Mouse (Mus musculus) left cerebral cortex, postnatal 10 days (tissue): Measurements from ENCODE around the gene Dpf1. TPM values are rescaled to one million over a fixed set of nuclear protein-coding genes. Genes with fewer than 3 reads are reported as not detected.
A peak's percentile ranks its signal among the peaks of the same experiment; 100 is the strongest.

ENCODE experiments used
- DNase-seq, 2 experiments: peaks; one replicate each; pipeline ENCODE4 v3.0.0; 2021 to 2022; ENCODE audit warnings: low spot score in 2 of 2, mixed read lengths in 1 of 2; ENCODE audit errors: extremely low spot score in 1 of 2
- intact Hi-C: fragments of 180-260 bp; cut with DNase I; formaldehyde crosslinking; loops from one replicate; pipeline ENCODE4 v1.15.1; 2025
- total RNA-seq, 2 experiments: library from RNA; stranded (reverse); gene quantifications; 2 replicates each; pipeline ENCODE4 v1.2.3; 2021

Gene Dpf1
- total RNA-seq, 2 experiments from 2014 or later, result 127 to 141 TPM

DNA sequence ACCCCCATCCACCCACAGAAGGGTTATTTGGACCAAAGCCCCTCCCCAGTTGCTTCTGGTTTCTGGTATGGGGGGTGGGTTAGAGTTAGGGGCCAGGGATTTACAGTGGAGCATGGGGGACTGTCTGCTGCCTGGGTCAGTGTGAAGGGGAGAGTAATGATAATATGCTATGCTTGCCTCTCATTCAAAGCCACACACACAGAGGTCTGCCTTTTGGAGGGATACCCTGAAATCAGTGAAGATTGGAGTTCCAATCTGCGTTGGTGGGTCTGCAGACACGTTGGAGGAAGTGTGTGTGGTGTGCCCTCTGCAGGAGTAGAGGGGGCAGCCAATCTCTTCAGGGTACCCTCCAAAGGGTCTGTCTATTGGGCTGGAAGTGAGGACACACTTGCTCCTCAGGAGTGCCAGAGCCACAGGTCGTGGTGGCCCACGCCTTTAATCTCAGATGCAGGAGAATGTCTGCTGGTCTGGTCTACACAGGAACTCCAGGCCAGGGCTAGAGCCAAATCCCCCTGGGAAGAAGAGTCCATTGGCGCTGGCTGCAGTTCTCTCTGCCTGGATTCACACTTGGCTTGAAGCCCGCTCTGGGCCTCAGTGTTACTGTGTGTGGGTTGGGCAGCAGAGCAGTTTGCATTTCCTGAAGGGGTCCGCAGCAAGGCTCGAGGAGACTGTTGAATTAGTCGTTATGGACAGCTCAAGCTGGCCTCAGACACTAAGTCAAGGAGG is 1.7 kb downstream of the Dpf1 start:
- peak in 1 of 2 experiments; percentile 67 for DNase-seq

GRCm38 (mm10) chr7:29306108-29306507 is 2.4 kb downstream of the Dpf1 start:
- intact Hi-C loops, result loop anchor here (5.0 kb wide), 2 partner anchors 56 to 216 kb away; no protein-coding TSS in a partner anchor
- no peak for DNase-seq

More for the DNA sequence above, 1.7 kb downstream of the Dpf1 start:
- intact Hi-C loops, result loop anchor here (5.0 kb wide), 2 partner anchors 57 to 217 kb away; no protein-coding TSS in a partner anchor

DNA sequence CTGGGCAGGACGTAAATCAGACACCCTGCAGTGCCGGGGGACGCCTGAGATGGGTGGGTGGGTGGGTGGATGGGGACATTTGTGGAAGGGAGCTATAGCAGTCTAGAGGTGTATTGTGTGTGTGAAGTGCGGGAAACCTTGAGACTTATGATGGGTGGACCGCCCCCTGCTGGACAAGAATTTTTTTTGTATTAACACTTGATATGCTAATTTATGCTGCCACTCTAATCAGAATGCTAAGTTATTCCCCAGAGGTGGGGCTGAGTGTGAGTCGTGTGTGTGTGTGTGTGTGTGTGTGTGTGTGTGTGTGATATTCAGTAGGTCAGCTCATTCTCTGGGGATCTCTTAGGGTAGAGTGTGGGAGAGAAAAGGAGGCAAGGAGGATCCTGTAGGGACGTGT is 2.9 kb downstream of the Dpf1 start:
- intact Hi-C loops, result loop anchor here (5.0 kb wide), 2 partner anchors 56 to 216 kb away; no protein-coding TSS in a partner anchor
- DNase-seq, result no peak

DNA sequence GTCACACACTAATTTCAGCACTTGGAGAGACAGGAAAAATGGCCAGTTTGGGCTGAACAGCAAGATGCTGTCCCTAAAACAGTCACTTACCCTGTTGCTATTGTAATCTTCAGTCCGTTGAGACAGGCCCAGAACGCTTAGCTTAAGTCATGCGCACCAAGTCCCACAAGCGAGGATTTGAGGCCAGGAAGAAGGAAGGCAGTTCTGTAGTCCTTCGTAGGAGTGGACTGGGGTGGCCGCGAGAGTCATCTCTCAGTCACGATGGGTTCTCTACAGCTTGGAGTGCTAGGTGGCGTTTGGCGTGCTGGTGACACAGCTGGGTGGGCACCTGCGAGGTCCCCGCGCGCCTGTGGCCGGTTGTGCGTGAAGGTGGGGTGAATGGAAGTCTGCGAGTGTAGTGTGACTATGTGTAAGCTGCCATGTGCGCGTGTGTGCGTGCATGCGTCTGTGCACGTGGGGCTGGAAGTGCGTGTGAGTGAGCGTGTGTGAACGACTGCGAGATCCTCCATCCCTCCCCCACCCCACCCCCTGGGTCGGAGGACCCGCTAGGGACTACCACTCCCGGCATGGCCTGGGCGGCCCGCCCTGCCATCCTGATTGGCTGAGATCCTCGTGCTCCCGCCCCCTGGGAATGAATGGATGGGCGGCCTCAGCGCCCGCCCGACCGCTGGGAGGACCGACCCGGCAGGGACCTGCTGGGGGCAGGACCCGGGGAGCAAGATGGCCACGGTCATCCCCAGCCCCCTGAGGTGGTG is 3.8 kb downstream of the Dpf1 start:
- intact Hi-C loops, result loop anchor here (5.0 kb wide), 2 partner anchors 55 to 215 kb away; no protein-coding TSS in a partner anchor
- DNase-seq, result peak; percentile 93 to 95

GRCm38 (mm10) chr7:29309221-29309721 is 5.5 kb downstream of the Dpf1 start:
- DNase-seq, result peak in 1 of 2 experiments; percentile 78
- intact Hi-C loops, result loop anchor here (5.0 kb wide), 2 partner anchors 53 to 213 kb away; no protein-coding TSS in a partner anchor

- no peak for DNase-seq
- intact Hi-C loops, result loop anchor here (5.0 kb wide), 2 partner anchors 53 to 213 kb away; no protein-coding TSS in a partner anchor
Measured at GRCm38 (mm10) chr7:29309749-29310148, 6.0 kb downstream of the Dpf1 start.

GRCm38 (mm10) chr7:29313051-29313450 is 9.3 kb downstream of the Dpf1 start:
- intact Hi-C loops, result no loop called here
- DNase-seq, result peak in 1 of 2 experiments; percentile 62

- DNase-seq, result peak in 1 of 2 experiments; percentile 60
- intact Hi-C loops, result no loop called here
Measured at GRCm38 (mm10) chr7:29313572-29314261, 10.0 kb downstream of the Dpf1 start.

- intact Hi-C loops, result no loop called here
- DNase-seq, result peak in 1 of 2 experiments; percentile 66
Measured at GRCm38 (mm10) chr7:29314844-29315628, 11.3 kb downstream of the Dpf1 start.

DNA sequence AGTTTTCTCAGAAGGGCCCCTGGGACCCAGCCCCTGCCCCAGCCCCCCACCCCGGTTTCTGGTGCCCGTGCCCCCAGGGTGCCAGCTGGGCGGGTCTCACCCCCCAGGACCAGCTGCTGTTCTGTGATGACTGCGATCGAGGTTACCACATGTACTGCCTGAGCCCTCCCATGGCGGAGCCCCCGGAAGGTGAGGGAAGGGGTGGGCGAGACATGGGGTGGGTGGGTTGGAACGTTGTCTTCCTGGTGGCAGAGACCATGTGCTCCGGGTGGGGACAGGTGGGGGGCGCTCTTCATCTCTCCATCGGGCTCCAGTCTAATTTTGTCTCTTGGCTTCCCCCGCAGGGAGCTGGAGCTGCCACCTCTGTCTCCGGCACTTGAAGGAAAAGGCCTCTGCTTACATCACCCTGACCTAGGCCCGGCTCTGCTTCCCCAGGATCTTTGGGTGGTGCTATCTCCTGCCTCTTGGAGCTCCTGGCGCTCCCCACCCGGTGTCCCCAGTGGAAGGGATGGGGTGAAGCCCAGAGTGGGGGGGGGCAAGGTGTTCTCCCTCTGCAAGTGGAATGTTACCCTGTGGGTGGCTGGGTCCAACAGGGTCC is 12.5 kb downstream of the Dpf1 start:
- intact Hi-C loops, result no loop called here
- DNase-seq, result peak in 1 of 2 experiments; percentile 60

DNA sequence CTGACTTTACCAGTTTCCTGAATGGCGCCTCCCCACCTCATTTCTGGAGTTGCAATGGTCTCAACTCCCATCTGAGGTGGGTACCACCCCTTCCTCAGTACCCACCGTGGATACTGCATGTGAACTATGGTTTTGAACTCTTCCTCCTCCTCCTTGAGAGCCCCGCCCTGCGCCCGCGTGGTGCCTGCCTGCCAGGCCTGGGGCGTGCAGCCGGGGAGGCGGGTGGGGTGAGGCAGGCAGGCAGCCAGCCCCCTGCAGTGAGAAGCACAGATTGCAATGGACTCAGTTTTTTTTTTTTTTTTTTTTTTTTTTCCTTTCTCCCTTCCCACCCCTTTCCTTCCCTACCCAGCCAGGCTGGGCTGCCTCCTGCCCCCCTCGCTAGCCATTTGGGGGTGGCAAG is 13.2 kb downstream of the Dpf1 start:
- intact Hi-C loops, result no loop called here
- peak in 1 of 2 experiments; percentile 87 for DNase-seq

GRCm38 (mm10) chr7:29317558-29317957 is 13.8 kb downstream of the Dpf1 start:
- intact Hi-C loops, result no loop called here
- DNase-seq, result peak in 1 of 2 experiments; percentile 88

DNA sequence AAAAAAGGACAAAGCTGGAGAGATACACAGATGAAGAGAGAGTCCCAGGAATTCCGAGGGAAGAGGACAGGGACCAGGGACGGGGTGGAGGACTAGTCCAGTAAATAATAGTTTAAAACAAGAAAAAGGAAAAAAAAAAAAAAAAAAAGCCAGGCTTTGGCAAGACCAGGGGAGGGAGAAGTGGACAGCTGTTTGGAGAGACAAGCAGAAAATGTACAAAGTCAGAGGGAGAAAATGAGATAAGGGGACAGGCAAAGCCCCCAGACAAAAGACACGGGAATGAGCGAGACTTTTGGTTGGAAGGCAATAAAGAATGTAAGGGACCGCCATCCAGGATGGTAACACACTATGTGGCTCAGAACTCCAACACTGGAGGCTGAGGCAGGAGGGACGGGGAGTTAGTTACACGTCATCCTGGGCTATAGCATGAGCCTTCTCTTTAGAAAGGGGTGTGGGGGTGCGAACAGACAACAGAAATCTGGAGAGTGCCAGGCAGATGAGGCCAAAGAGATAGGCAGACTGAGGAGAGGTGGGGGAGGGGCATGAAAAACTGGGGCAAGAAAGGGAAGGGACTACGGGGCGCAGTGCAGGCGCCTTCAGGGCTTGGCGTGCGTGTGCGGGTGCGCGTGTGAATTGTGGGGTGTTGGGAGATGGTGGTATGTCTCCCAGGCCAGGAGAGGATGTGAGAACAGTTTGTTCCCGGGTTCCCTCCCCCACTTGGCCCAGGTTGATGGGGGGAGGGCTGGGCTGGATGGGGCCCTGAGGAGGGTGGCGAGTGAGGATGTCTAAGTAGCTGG is 14.6 kb downstream of the Dpf1 start:
- intact Hi-C loops, result no loop called here
- peak in 1 of 2 experiments; percentile 64 for DNase-seq

- no peak for DNase-seq
- intact Hi-C loops, result no loop called here
Measured at GRCm38 (mm10) chr7:29319337-29320307, 15.9 kb downstream of the Dpf1 start.

GRCm38 (mm10) chr7:29327087-29327486 is 23.3 kb downstream of the Dpf1 start:
- intact Hi-C loops, result no loop called here
- no peak for DNase-seq

GRCm38 (mm10) chr7:29328984-29329383 is 25.2 kb downstream of the Dpf1 start:
- intact Hi-C loops, result no loop called here
- no peak for DNase-seq
